Mouse (Mus musculus) stomach, postnatal 0 days (tissue): ENCODE measurements around the gene Uqcc2.

Experiments
- CTCF ChIP-seq: IDR thresholded peaks from 2 replicates; pipeline ENCODE4 v1.5.1; 2016; ENCODE audit warnings: antibody characterized with exemption, low read depth, mild to moderate bottlenecking, moderate library complexity
- EP300 ChIP-seq: optimal IDR thresholded peaks from 2 replicates; pipeline ENCODE3; 2016; ENCODE audit warnings: antibody characterized with exemption

DNA sequence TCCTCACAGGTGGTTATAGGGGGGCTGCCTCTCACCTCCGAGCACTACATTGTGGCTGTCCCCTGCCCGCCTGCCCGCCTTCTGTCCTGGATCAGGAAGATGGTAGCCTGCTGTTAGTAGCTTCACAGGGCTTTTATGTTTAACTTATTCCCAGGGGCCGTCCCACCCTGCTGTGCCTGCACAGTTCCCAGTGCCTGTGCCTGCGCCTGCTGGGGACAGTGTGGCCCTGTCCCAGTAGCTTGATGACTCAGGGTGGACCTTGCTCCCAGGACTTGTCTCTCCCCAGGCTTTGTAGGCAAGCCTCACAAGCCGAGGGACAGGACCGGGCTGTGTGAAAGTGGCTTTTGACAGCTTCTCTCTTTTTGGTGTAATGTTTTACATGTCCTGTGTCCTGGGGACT is 11.9 kb downstream of the Uqcc2 start:
- TF ChIP-seq CTCF = no peak
- no peak for TF ChIP-seq EP300
